Mouse (Mus musculus) gastrocnemius, postnatal 36 days (tissue): ENCODE results near the gene Relch. TPM values are rescaled to one million over a fixed set of nuclear protein-coding genes. Genes with fewer than 3 reads are reported as not detected.
"Not testable (repeated sequence)": the region's sequence is repeated elsewhere in the genome, so short reads cannot be mapped to it uniquely, and the experiment has no call there.

Experiments
- DNase-seq, 2 experiments: peaks; one replicate each; pipeline ENCODE4 v3.0.0; 2022
- intact Hi-C: fragments of 180-260 bp; cut with DNase I; formaldehyde crosslinking; loops from one replicate; pipeline ENCODE4 v1.15.1; 2025
- total RNA-seq, 2 experiments: library from RNA; stranded (reverse); gene quantifications; 2 replicates each; pipeline ENCODE4 v1.2.3; 2021

The Relch gene
- total RNA-seq, 2 experiments from 2014 or later: 8.1 to 8.5 TPM

DNA sequence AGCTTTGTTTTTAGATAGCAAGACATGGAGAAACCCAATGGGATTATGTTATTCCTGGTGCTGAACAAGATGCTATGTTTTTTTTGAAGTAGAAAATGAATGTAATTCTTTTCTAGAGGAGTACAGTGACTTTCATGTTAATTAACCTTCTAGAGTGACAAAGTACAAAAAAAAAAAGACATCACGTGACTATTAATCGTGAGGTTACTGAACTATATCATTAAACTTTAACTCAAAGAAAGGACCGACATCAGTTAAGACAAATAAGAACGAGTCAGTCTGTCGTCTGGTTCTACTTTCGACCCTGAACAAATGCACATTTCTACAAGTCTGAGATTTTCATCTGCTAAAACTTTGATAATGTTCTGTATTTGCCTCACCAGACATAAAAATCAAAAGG, 74.7 kb downstream of the Relch start:
- no peak for DNase-seq
- intact Hi-C loops: no loop called here

DNA sequence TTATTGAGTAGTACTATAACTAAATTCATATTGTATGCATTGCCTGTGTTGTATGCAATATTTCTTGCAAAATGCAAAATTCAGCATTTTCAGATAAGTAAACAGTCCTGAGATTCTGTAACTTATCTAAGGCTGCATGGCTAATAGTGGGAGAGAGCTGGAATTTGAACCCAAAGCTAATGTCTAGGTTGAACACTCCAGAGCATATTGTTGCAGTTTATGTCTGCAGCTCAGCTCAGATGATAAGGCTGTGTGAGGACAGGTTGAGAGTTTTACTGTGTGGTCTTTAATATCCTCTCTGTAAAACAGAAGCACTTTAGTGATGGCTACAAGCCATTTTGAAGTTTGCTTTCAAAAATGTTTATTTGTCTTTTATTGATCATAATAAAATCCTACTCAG, 75.8 kb downstream of the Relch start:
- DNase-seq: no peak

DNA sequence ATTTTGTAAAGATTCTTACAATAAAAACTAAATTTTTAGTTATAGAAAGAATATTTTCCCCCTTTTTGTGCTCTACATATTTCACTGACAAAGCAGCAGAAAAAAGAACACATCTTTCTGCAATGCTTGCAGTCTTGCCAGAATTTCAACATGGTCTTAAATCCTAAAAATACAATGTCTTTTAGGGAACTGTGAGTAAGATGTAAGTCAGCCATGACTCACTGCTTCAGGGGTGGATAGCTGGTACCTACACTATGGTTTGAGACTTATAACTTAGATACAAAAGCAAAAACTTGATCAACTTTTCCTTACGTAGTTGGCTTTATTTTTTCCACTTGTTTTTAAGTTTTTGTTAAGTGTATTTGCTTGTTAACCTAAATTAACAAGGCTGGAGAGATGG, 78.8 kb downstream of the Relch start:
- intact Hi-C loops: loop anchor here (10.0 kb wide), 1 partner anchor 292 kb away; no protein-coding TSS in a partner anchor
- no peak for DNase-seq

More for the DNA sequence above, 75.8 kb downstream of the Relch start:
- intact Hi-C loops: no loop called here

DNA sequence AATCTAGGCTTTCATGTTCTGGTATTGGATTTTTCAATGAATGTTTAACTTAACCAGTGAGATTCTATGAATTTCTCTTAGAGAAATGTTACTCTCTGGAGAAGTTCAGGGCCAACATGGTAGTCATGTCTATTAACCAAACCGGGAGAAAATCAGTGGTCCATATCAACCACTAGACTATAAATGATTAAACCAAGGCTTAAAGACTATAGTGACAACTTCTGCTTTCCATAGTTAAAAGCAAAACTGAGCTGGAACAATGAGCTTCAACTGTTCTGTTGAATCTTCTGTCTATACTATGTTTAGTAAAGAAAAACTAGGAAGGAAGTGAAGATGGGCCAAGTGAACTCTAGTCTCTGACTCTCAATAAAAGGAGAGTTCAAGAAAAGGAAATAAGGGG, 82.8 kb downstream of the Relch start:
- intact Hi-C loops: loop anchor here (10.0 kb wide), 1 partner anchor 288 kb away; no protein-coding TSS in a partner anchor
- DNase-seq: no peak

DNA sequence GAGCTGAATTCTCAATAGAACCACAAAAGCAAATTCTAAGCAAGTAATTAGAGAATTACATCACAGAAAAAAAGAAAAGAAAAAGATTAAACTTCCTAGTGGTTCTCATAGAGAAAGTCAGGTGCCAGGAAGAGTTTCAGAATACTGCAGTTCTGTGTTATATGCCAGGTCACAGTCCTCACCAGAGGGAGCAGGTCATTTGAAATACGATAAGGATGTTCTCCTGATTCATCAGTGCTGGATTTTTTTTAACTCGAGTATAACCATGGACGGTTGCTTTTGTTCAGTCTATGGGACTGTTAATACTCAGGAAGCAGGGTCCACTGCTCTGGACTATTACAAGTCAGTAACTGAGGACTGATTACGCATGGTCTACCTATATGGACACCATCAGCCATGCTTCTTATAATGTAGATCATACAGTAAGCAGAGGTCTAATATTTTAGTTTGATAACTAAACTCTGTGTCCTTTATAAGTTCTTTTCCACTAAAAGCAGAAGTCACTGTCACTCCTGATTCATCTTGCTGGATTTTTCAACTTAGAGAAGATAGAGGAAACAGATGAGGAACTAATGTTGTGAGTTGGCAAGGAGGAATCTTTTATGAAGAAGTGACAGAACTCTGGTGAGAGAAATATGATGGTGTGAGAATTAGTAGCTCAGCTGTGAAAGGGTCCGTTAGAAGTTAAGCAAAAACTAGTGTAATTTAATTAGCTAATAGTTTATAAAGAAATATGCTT, 83.4 kb downstream of the Relch start:
- intact Hi-C loops: loop anchor here (10.0 kb wide), 1 partner anchor 288 kb away; no protein-coding TSS in a partner anchor
- DNase-seq: no peak

DNA sequence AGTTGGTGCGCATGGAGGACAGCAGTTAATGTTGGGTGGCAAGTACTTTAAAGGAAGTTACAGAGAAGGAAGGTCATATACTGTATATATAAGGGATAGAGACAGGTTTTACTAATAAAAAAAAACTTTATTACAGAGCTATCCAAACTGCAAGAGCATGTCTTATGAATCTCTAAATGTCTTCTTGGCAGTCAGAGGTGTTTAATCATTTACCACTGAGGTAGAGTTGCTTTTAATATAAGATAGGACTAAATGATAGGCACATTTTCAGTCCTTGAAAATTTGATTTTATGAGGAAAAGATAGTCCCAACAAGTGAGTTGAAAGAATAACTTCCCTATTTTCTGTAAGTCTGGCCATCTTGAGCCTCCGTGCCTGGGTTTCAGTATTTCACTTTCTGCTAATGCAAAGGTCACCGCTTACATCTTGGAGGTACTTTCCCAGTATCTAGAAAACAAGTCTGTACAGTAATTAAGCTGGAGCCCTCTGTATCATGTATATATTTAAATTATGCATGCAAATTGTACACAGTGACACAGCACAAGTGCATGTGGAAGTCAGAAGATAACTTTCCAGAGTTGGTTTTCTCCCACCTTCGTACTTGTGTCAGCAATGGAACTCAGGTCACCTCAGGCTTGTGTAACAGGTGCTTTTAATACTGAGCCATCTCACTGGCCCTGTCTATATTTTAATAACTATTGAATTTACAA, 84.6 kb downstream of the Relch start:
- intact Hi-C loops: loop anchor here (10.0 kb wide), 1 partner anchor 287 kb away; no protein-coding TSS in a partner anchor
- no peak for DNase-seq

DNA sequence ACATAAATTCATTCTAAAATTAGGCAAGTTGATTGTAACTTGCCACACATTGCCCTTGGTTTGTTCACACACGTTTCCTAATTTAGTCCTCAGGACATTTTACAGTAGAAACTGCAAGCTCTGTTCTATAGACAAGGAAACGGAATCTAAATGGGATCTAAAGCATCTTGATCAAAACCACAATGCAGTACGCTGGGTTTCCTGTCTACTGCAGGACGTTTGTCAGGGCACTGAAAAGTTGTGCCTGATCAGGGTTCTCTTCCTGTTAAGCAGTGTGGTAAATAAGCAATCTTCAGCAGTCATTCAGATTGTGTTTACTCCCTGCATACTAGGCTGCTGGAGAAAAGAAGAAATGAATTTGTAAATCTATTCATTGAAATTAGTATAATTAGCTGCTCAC, 88.5 kb downstream of the Relch start:
- intact Hi-C loops: no loop called here

DNA sequence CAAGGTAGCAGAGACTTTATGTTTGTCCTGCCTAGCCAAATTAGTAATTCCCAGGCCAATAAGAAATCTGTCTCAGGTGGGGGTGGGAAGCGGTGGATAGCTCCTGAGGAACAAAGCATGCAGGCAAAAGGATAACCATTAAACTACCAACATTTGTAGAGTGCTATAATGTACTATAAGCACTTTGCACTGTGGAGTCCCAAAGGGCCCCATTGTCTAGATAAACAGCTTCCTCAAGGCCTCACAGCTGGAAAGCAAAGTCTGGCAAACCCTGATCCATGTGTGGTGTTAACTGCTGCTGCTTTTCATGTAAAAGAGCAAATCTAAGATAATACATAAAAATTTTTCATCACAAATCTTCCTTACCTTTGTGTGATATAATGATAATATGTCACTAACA, 89.3 kb downstream of the Relch start:
- intact Hi-C loops: no loop called here
- DNase-seq: no peak

More for the DNA sequence above, 88.5 kb downstream of the Relch start:
- no peak for DNase-seq

DNA sequence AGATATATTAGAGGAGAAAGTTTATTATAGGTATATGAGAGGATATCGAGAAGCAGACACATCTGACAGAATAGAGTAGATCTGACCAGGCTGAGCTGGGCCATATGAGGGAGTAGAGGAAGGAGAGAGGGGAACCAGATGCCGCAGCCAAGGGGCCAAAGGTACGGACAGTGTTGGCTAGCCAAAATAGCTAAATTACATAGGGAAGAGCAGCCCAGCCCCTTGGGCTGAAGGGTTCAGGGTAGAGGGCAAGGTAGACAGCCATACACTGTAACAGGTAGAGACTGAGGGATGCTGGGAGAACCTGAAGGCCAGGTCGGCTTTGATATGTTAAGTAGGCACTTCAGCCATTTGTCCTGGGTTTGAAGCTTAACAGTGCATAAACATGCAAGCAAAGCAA, 95.1 kb downstream of the Relch start:
- no peak for DNase-seq

DNA sequence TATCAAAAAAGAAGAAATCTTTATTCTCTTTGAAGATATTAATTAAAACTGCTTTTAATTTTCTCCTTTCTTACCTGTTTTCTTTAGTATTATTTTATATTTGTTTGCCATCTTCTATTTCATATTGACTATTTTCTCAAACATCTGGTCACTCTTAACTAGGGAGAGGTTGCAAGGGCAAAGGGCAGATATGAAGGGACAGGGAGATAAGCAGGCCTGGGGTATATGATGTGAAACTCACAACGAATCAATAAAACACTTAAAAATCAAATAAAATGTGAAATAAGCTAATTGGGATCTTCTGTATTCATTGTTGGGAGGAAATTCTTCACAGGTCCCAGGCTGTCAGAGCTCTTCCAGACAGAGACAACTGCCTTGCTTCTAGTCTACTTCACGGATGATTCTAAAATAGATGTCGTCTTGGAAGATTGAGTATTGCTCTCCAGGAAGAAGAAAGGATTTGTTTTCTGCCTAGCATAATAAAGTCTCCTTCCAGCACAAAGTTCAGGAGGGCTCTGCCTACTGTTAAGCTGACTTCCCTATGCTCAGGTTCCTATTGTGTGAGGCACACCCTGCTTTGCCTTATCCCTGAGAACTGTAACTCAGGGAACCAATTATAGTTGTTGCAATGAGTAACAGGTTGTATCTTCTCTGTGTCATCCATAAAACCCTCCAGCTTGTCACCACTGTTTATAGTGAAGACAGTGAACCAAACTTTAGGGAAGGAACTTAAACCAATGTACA, 95.9 kb downstream of the Relch start:
- DNase-seq: no peak
- intact Hi-C loops: no loop called here

More for the DNA sequence above, 95.1 kb downstream of the Relch start:
- intact Hi-C loops: no loop called here

DNA sequence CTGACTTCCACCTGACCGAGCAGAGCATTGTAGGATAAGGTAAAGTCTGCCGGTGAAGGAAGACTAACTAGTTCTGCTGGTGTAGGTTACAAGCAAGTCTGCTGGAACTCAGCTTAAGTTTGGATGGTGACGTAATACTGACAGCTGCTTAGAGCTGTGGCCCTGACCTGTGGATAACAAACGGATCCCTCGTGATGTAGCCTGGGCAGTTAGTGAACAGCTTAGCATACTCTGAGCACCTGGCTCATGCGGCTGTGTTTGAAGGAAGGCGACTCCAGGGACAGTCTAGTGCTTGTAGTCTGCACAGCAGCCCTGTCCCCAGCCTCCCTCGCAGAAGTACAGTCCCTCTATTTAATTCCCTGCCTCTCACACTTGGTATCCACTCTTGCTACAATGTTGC, 101.9 kb downstream of the Relch start:
- intact Hi-C loops: no loop called here
- DNase-seq: no peak

DNA sequence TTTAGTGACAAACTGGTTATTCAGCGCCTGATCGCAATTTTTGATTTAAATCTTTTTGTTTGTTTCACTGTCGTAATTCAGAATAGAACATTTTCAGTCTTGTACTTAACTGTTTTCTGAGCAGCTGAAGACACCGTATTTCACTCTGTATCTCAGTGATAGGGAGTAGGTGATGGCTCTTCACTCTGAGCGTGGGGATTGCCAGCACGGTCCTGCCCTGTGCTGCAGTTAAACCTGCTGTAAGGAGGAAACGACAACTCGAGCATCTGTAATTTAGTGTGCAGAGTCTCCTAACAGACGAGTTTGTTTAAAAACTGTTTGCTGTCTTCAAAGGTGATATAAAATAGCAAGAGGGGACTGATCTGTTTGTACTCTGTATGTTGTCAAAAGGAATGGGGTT, 102.4 kb downstream of the Relch start:
- DNase-seq, intact Hi-C loops: not testable (repeated sequence)

DNA sequence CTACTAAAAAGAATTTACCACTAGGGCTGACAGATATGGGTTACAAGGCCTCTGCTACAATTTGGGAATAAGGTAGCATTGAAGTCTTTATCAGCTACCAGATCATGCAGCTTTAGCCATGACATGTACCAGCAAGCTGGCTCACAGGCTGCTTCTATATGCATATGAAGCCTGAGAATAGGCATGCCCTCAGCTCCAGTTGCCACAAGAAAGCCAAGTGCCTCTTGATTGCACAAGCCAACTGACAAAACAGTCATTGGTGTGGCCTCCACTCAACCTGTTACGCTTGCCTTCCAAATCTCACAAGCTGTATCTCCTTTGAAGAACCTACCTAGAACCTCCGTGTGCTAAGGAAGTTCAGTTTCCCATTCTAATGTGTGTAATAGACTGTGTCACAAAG, 104.7 kb downstream of the Relch start:
- no peak for DNase-seq

DNA sequence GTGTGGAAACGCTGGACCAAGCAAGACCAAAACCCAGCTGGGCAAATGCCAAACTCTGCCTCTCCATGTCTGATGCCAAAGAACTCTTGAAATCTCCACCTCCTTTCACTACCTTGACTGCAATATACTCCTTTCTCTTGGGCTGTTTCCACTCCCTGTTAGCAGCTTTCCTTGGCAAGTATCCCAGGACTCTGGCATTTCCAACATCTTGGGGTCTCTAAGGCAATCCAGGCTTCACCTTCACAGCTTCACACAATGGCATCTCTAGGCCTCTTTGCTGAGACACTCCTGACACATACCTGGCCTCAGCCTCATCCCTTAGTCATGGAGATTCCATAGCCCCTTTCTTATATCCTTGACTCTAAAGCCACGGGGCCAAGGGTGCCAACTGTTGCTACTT, 107.0 kb downstream of the Relch start:
- no peak for DNase-seq
- intact Hi-C loops: no loop called here

More for the DNA sequence above, 104.7 kb downstream of the Relch start:
- intact Hi-C loops: no loop called here

DNA sequence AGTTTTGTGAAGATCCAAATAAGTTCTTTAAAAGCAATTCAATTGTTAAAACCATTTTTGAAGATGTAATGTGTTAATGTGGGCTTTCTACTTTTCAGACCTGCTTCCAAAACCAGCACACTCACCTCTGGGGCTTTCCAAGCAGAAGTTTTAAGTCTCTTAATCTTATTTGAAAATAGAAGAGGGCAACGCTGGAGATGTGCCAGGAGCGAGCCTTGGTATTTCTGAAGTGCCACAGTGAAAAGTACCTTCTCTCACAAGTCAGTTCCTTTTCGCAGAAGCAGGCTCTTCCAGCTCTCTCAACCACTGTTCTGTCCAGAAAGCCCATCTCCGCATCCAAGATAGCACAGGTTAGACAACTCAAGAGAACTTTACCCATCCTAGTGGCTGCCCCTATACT, 112.8 kb downstream of the Relch start:
- DNase-seq: no peak
- intact Hi-C loops: no loop called here

DNA sequence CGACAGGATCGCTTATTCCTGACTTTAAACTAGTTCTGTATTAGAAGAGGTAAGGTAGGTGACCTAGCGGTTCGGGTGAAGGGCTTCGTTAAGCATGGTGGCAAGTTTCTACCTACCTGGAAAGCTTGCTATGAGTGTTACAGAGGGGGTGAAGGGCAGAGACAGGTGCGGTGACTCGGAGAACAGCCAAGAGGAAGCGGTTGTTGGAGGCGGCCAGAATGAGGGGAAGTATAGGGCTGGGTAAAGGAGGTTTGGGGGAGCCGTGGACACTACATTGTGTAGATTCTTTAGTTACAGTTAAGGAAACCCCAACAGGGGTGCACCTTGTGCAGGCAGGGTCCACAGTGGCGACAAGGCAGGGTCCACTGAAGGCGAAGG, 116.4 kb downstream of the Relch start:
- intact Hi-C loops: no loop called here
- no peak for DNase-seq

DNA sequence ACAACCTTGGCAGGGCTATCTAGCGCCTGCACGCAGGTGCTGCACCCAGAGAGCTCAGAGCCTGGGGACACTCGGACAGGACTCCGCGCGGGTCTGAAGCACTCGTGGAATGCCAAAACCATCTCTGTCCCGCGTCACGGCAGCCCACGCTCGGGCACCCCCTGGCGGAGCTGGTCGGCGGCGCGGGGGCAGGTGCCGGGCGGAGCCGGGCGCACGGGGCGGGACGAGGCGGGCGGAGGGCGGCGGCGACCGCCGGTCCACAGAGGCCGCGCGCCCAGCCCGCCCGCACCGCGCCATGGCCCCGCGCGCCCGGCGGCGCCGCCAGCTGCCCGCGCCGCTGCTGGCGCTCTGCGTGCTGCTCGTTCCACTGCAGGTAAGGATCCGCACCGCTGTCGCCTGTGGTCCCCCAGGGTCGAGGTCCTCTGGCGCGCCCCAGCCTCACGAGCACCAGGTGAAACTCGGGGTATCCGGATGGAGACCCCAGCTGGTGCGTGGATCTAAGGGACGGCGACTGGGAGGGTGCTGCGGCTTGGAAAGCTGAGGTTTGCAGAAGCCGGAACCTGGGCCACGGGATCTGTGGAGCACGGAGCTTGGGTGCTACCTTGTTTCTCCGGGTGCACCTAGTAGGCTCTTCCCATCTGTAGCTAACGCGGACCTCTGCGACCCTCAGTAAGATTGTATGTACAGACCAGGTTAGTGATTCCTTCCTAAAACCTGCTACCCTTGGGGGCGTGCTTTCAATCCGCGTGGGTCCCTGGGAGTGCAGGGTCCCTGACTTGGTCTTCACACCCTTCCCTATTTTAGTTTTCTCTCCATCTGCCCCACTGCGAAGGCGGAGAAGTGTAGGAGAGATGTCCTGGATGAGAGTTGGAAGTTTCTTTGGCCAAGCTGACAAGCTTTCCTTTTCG, 117.0 kb downstream of the Relch start, which contains the start of gene Tnfrsf11a:
TSS of gene Tnfrsf11a (plus strand) at position 262 of the 908 bp plus-strand sequence.
- intact Hi-C loops: no loop called here
- peak; percentile 31 to 33 for DNase-seq

DNA sequence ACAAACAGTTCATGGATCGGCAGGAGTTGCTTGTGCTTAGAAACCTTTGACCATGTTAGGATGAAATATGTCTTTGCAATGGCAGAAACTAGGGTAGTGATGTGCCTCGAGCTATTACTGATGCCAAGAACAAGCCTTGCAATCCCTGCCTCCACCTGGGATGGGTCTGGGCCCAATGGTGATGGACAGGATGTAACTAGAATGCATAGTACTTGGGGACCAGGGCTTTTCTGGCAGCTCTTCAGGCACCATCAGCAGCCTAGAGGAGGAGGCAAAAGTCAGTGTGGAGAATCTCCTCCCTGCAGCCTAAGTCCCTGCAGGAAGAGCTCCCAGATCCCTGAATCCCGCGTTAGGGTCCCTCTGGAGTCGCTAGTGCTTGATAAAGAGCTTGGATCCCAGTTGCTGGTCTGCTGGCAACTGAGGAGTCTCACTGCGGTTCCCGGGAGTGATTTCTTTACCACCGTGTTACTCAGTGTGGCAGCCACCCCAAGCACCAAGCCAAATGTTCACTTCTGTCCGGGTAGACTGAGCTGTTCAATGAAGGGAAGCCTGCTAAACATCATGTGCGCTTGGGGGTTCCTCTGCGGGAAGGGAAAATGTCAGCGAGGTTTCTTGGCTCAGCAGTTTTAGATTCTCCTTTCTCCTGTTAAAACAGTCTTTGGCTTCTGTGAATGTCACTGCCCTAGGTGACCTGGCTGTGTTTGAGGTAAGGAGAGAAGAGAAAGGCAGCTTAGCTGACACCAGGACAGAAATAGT, 117.9 kb downstream of the Relch start:
- DNase-seq: no peak
- intact Hi-C loops: no loop called here

DNA sequence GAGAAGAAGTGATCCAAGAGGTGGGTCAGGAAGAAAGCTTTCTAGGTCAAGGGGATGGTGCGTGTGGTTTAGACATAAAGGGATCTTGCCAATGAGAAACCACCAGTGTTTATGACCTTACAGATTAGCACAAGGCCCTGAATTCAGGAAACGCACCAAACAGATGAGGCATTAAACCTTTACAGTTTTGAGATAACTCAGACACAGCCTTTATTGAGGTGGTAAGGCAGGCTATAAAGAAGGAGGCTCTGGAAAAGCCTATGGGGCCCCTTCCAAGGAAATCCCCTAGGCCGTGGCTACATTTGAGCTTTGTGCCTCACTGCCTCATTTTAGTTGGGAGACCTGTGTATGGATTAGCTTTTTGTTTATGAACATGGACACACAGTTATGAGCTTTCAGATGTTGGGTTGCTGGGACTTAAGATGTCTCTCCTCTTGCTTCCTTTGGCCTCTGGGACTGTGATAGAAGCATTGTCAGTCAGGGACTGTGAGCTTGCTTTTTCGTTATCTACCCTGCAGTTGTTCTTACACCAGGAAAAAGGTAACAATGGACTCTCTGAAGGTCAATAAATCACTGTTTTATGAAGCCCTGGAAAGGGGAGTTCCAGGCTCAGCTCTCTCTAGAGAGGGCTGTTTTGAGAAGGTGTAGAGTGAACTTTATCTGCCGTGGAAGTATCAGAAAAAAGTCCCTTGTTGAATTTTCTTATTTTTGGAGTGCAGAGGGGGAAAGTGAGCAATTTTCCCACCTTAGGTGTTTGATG, 120.8 kb downstream of the Relch start:
- DNase-seq: no peak

More for the DNA sequence above, 120.8 kb downstream of the Relch start:
- intact Hi-C loops: no loop called here
